Mouse (Mus musculus) heart, embryonic 14.5 days (tissue): ENCODE results near the gene Bmt2. TPM values are rescaled to one million over a fixed set of nuclear protein-coding genes. Genes with fewer than 3 reads are reported as not detected.
A peak's percentile ranks its signal among the peaks of the same experiment; 100 is the strongest.

Source experiments
- ATAC-seq: fragments of 200-750 bp; cut with Nextera tagmentation; 2 replicates; pipeline ENCODE4 v1.8.0; 2017; ENCODE audit warnings: low read depth, moderate TSS enrichment; ENCODE audit not compliant: insufficient number of reproducible peaks, insufficient read depth, low FRiP score
- H3K27ac ChIP-seq, 2 experiments: fragments of 200-500 bp in 1 of 2; fragments of 300-500 bp in 1 of 2; sonication (generic) in 1 of 2; replicated peaks in 1 of 2; 2 replicates each; pipeline ENCODE4 v1.5.1; 2012 to 2014; ENCODE audit warnings: low read depth in 2 of 2, low read length in 2 of 2, control low read depth in 1 of 2, mild to moderate bottlenecking in 1 of 2, mixed read lengths in 1 of 2; ENCODE audit not compliant: control insufficient read depth in 1 of 2, insufficient read depth in 1 of 2
- H3K27me3 ChIP-seq: fragments of 300-500 bp; sonication (generic); 2 replicates; pipeline ENCODE4 v1.6.1; 2014; ENCODE audit warnings: mild to moderate bottlenecking, low read length, control low read depth; ENCODE audit not compliant: control insufficient read depth, insufficient read depth
- H3K36me3 ChIP-seq: fragments of 300-500 bp; sonication (generic); 2 replicates; pipeline ENCODE4 v1.6.1; 2014; ENCODE audit warnings: mild to moderate bottlenecking, control low read depth, low read length, mixed read lengths; ENCODE audit not compliant: control insufficient read depth, insufficient read depth
- H3K4me1 ChIP-seq, 2 experiments: fragments of 200-500 bp in 1 of 2; fragments of 300-500 bp in 1 of 2; sonication (generic) in 1 of 2; 2 replicates each; pipeline ENCODE4 v1.6.1; 2012 to 2014; ENCODE audit warnings: low read length in 2 of 2, control low read depth in 1 of 2, mixed read lengths in 1 of 2; ENCODE audit not compliant: control insufficient read depth in 2 of 2, insufficient read depth in 2 of 2
- H3K4me2 ChIP-seq: fragments of 300-500 bp; sonication (generic); 2 replicates; pipeline ENCODE4 v1.6.1; 2014; ENCODE audit warnings: mild to moderate bottlenecking, low read length
- H3K4me3 ChIP-seq, 2 experiments: fragments of 200-500 bp in 1 of 2; fragments of 300-500 bp in 1 of 2; sonication (generic) in 1 of 2; 2 replicates each; pipeline ENCODE4 v1.5.1; 2012 to 2014; ENCODE audit warnings: low read length in 2 of 2, mild to moderate bottlenecking in 2 of 2, control low read depth in 1 of 2, low read depth in 1 of 2, moderate library complexity in 1 of 2; ENCODE audit not compliant: control insufficient read depth in 1 of 2, insufficient read depth in 1 of 2
- H3K9ac ChIP-seq: fragments of 300-500 bp; sonication (generic); 2 replicates; pipeline ENCODE4 v1.6.1; 2014; ENCODE audit warnings: mild to moderate bottlenecking, low read length
- H3K9me3 ChIP-seq: fragments of 300-500 bp; sonication (generic); 2 replicates; pipeline ENCODE4 v1.6.1; 2016; ENCODE audit warnings: low read length, control low read depth; ENCODE audit not compliant: control insufficient read depth
- WGBS: fragments of 180-500 bp; shearing (Covaris S2); extraction: QIAGEN DNeasy Blood & Tissue Kit; methylation state at CpG from one replicate; pipeline ENCODE4 v1.1.7; 2014; 5-methylcytosine and 5-hydroxymethylcytosine counted together
- polyA plus RNA-seq: library from polyadenylated mRNA; unstranded; fragments of >200 nt; fragmentation: Nextera tagmentation; extraction: Ambion mirVana; gene quantifications from 2 replicates; pipeline ENCODE4 v1.2.1, GENCODE M21; 2014

Bmt2 gene
- polyA plus RNA-seq, 1 experiment from 2014 or later, result 23.4 TPM

- 67% methylated on average over 4 of the region's 4 CpGs for WGBS
Observed at GRCm38 (mm10) chr6:13606394-13606793, 71.4 kb downstream of the Bmt2 start.

GRCm38 (mm10) chr6:13603134-13603533 is 74.6 kb downstream of the Bmt2 start:
- WGBS, result 92% methylated on average over 6 of the region's 6 CpGs
- peaks cover 14% of the 10 kb centered on the region for H3K36me3 ChIP-seq
- no peak for ATAC-seq
- no peak overlapping the region for H3K4me3 ChIP-seq
- no peak overlapping the region for H3K4me2 ChIP-seq
- H3K9ac ChIP-seq, result no peak overlapping the region
- H3K4me1 ChIP-seq, result peaks cover 6 to 35% of the 10 kb centered on the region in 2 experiments
- no peaks in the 10 kb centered on the region for H3K9me3 ChIP-seq
- H3K27ac ChIP-seq, result no peak overlapping the region
- no peaks in the 10 kb centered on the region for H3K27me3 ChIP-seq

More at GRCm38 (mm10) chr6:13606394-13606793, 71.4 kb downstream of the Bmt2 start:
- Histone ChIP-seq H3K9ac (peak overlapping the region; percentile 85; the same call in 1 of the 2 replicates), H3K27ac (peak overlapping the region; percentile 95 to 97), H3K9me3 (no peaks in the 10 kb centered on the region), H3K27me3 (no peaks in the 10 kb centered on the region), H3K4me2 (peak overlapping the region; percentile 75), H3K4me1 (peaks cover 4 to 29% of the 10 kb centered on the region in 2 experiments), H3K4me3 (peak overlapping the region in 1 of 2 experiments; percentile 85; a peak in 3 of 4 replicates), H3K36me3 (peaks cover 14% of the 10 kb centered on the region)
- no peak for ATAC-seq

GRCm38 (mm10) chr6:13601587-13601986 is 76.2 kb downstream of the Bmt2 start:
- Histone ChIP-seq H3K27me3 (no peaks in the 10 kb centered on the region), H3K9me3 (no peaks in the 10 kb centered on the region), H3K4me3 (0 out of 4 replicates have a peak overlapping the region, but pooled peaks of 1 of the 2 experiments have one; percentile 3), H3K27ac (peak overlapping the region; percentile 14 to 44; a peak in 3 of 4 replicates), H3K4me1 (peaks cover 6 to 30% of the 10 kb centered on the region in 2 experiments), H3K4me2 (peak overlapping the region; percentile 50), H3K36me3 (peaks cover 22% of the 10 kb centered on the region), H3K9ac (peak overlapping the region; percentile 38; the same call in 1 of the 2 replicates)
- ATAC-seq, result no peak
- WGBS, result 32% methylated on average over 6 of the region's 6 CpGs

DNA sequence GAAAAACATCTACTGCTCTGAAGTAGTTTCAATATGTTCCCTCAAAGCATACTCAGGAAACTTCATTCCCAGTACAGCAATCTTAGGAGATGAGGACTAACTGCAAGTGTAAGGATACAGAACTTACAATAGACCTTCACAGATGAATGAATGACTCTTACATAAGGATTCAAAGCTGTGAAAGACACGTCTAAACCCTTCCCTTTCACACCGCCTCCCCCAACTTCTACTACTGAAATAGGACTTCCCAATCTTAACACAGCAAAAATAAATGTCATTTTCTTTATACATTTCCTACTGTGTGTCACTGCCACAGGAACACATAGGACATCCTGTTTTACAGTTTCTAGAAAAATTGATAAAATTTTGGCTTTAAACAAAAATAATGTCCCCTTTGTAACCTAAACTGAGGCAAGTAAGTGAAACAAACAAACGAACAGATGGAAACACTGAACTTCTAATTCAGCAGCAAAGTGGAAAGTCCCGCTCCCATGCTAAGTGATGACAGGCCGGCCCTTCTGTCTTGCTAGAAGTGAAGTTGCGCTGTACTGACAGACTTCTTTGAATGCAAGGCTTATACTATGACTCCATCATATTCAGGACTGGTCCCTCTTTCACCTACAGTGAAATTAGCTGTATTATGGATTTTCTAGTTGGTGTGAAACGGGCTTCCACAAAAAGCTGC is 79.4 kb downstream of the Bmt2 start:
- Histone ChIP-seq H3K9ac (no peak overlapping the region), H3K27ac (0 out of 4 replicates have a peak overlapping the region, but pooled peaks of 1 of the 2 experiments have one; percentile 7), H3K36me3 (peaks cover 38% of the 10 kb centered on the region), H3K4me3 (no peak overlapping the region), H3K4me1 (peaks cover 6 to 20% of the 10 kb centered on the region in 2 experiments), H3K27me3 (no peaks in the 10 kb centered on the region), H3K4me2 (0 out of 2 replicates have a peak overlapping the region, but pooled peaks have one; percentile 14), H3K9me3 (no peaks in the 10 kb centered on the region)
- ATAC-seq, result no peak; the same call in 1 of the 2 replicates
- WGBS, result 53% methylated on average over 7 of the region's 7 CpGs

DNA sequence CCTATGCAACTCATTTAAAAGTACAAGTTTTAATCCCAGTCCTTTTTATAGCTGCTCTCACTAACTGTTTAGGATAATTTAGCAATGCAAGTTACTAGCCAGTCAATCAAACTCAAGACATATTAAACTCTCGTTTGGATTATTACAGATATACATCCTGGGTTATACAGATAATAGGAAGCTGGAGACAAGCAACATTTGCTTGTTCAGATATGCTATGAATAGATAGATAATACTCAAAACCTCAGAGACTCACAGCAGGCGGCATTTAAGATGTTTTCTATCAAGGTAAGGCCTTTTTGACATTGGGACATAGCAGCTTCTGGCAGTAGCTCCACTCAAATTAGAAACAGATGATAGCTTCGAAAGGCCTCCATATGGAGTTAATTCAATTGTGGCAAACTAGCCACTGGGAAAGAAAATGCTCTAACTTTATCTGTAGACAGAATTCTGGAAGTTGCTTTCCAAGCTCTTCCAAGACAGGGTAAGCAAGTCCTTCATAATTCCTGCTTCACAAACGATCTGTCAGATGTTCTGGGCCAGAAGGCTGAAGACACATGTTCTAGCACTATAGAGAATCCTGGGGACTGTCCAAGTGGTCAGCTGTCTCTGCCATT is 84.9 kb downstream of the Bmt2 start:
- no peaks in the 10 kb centered on the region for H3K9me3 ChIP-seq
- H3K27me3 ChIP-seq, result no peaks in the 10 kb centered on the region
- no peak overlapping the region for H3K9ac ChIP-seq
- no peaks in the 10 kb centered on the region; a peak in 1 of 4 replicates for H3K4me1 ChIP-seq
- no peak overlapping the region for H3K27ac ChIP-seq
- peaks cover 65% of the 10 kb centered on the region for H3K36me3 ChIP-seq
- no peak overlapping the region for H3K4me3 ChIP-seq
- 74% methylated on average over 4 of the region's 4 CpGs for WGBS
- H3K4me2 ChIP-seq, result no peak overlapping the region
- ATAC-seq, result no peak

GRCm38 (mm10) chr6:13586560-13586959 is 91.2 kb downstream of the Bmt2 start:
- Histone ChIP-seq H3K4me2 (no peak overlapping the region), H3K27ac (no peak overlapping the region), H3K9me3 (no peaks in the 10 kb centered on the region), H3K4me1 (no peaks in the 10 kb centered on the region; a peak in 1 of 4 replicates), H3K27me3 (no peaks in the 10 kb centered on the region), H3K36me3 (peaks cover 56% of the 10 kb centered on the region), H3K9ac (no peak overlapping the region), H3K4me3 (no peak overlapping the region)
- WGBS, result 24% methylated on average over 2 of the region's 2 CpGs
- ATAC-seq, result no peak

DNA sequence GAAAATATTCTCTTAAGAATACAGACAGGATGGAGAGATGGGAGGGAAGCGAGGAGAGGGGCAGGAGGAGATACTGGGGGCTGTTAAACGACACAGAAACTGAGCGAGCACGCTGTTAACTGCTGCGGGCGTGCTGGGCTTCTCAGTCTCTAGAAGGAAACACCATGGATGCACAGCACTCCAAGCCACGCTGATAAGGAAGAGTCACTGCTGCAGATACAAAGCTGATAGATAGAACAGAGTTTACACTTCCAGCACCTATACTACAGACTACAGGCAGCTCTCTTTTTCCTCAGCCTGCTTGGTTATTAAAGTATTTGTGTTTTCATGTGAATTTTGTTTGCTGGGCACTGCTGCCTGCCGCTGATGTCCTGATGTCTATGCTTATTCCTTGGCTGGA is 91.6 kb downstream of the Bmt2 start:
- Histone ChIP-seq H3K27ac (no peak overlapping the region), H3K27me3 (no peaks in the 10 kb centered on the region), H3K9ac (no peak overlapping the region), H3K4me2 (no peak overlapping the region), H3K4me3 (no peak overlapping the region), H3K9me3 (no peaks in the 10 kb centered on the region), H3K36me3 (peaks cover 55% of the 10 kb centered on the region), H3K4me1 (no peaks in the 10 kb centered on the region; a peak in 1 of 4 replicates)
- ATAC-seq, result no peak
- 38% methylated on average over 8 of the region's 8 CpGs for WGBS
